Mouse (Mus musculus): ENCODE measurements around the gene Lpo. TPM values are rescaled to one million over a fixed set of nuclear protein-coding genes. Genes with fewer than 3 reads are reported as not detected.
A peak's percentile ranks its signal among the peaks of the same experiment; 100 is the strongest.

The Lpo gene
- not detected for total RNA-seq (2021)
- long read RNA-seq, experiment 1, result 0 reads
- long read RNA-seq, experiment 2, result 0 reads

- DNase-seq, result no peak
Observed at GRCm38 (mm10) chr11:87828239-87828900, at the start of gene Lpo. Lpo (minus strand) TSS chr11:87828289.

DNA sequence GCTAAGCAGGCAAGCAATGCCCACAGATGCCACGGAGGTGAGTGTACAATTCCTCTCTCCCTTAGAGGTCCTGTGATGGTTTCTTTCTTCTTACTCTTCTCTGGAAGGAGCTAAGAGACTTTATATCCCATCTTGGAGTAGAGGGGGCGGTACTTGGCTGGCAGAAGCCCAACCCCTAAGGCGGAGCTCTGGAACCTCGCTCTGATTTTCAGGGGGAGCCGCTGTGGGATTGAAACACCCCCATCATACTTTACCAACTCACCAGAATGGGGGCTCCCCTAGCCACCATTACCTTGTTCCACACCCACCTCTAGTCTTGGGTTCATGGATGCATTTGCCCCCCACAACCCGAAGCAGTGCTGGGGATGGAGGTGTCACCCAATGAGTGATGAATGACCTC, 47.3 kb upstream of the Lpo start, which contains the start of gene Epx:
Gene Epx (minus strand): TSS at position 101 of the 400 bp plus-strand sequence.
- DNase-seq, result no peak

DNA sequence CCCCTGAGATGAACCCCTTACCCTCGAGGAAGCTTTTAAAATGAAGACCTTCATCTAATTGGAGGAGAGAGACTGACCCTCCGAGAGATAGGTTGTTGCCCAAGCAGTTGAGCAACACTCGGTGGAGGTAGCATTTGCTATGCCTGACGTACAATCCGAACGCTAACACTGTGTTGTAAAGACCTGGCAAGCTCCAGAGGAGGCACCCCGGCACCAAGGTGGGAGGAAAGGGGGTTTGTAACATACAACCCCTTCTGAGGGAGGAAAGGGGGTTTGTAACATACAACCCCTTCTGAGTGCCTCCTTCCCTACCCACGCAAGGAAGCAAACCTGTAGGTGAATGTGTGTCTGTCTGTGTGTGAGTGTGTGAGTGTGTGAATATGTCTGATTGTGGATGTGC, 43.7 kb upstream of the Lpo start:
- no peak for DNase-seq

DNA sequence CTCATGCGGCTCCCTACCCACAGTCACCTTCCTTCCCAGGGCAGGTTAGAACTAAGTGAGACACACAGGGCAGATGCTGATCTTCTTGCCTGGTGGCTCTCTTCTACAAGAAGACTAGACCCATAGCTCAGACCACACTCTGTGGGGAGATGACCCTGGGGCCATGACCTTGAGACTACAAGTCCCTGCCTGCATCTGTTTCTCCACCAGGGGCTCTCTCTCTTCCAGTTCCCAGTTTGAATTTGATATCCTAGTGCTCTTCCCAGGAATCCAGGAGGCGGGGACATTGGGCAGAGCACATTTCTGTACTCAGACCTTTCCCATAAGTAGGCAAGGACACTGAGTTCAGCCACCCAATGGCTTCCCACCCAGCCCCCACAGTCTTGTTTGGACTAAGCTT, 42.0 kb upstream of the Lpo start:
- DNase-seq, result no peak

- peak; percentile 18 to 26 for DNase-seq
Observed at GRCm38 (mm10) chr11:87866891-87867290, 38.8 kb upstream of the Lpo start.

DNA sequence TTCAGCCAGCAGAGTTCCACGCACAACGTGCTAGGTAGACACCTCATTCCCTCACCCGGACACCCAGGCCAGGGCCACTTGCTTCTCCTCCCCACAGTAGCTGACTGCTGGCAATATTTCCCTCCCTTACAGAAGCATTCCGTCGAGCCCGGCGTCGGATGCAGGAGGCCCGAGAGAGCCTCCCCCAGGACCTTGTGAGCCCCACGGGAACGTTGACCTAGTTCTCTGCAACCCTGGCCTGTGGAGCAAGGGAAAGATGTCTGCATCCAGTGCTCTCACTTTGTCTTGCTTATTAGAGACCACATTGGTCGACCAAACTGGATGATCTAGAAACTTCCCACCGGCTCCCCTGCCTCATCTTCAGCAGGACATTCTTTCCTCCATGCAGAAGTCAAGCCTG, 34.7 kb upstream of the Lpo start:
- DNase-seq, result no peak

- DNase-seq, result no peak
Observed at GRCm38 (mm10) chr11:87860426-87860825, 32.3 kb upstream of the Lpo start.

GRCm38 (mm10) chr11:87859273-87859672, 31.2 kb upstream of the Lpo start:
- no peak for DNase-seq

DNA sequence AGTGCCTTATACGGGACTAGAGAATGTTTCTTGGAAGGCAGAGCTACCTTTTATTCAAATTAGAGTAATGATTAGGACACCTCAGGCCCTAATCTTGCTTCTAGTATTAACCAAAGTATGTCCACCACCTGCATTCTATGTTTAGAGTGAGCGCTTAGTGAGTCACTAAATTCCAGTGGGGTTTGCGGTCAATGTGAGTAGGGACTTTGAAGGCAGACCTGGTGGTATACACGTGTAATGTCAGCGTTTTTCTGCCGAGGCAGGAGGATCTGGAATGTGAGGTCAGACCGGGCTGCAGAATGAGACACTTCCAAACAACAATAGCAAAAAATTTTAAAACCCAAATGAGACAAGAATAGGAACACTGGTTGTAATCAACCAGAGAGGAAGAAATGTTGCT, 26.5 kb upstream of the Lpo start:
- DNase-seq, result no peak

GRCm38 (mm10) chr11:87853597-87853954, 25.5 kb upstream of the Lpo start:
- DNase-seq, result peak; percentile 7

- peak; percentile 93 to 95 for DNase-seq
Observed at GRCm38 (mm10) chr11:87852690-87853596, 24.9 kb upstream of the Lpo start, which contains the start of gene Mks1. Mks1 (plus strand) TSS chr11:87853215.

DNA sequence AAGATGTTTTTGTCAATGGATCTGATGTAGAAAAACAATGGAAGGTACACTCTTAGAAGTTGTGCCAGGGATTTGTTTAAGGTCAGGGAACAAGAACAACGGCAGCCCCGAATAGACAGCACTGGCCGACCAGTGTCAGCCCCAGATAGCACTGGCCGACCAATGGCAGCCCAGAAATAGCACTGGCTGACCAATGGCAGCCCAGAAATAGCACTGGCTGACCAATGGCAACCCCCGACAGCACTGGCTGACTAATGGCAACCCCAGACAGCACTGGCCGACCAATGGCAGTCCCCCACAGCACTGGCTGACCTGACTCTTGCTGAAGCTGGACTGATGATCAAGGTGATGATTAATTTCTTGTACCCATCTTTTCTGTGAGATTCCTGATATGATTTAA, 19.8 kb upstream of the Lpo start:
- DNase-seq, result no peak

DNA sequence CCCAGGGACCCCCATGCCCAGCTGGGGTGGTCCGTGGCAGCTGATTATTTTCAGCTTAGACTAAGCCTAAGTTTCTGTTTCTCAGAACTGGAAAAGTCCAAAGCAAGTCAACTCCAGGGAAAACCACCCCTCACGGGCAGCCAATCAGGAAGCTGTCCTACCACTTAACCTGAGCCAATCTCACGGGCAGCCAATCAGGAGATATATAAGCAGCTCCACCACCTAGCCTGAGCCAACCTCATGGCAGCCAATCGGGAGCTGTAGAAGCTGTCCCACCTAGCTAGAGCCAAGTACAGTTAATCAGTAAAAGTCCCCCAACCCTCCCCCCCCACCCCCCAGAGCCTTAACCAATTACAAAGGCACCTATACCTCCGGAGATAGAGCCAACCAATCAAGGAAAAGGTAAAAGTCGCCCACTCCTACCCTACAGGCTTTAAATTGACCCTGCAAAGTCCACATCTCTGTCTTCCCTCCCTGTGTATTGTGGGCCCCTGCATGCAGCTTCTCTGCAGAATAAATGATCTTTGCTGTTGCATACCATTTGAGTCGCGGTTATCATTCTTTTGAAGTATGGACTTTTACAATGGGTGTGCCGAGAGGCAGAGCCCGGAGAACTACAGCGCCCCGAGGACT, 19.0 kb upstream of the Lpo start:
- DNase-seq, result no peak

DNA sequence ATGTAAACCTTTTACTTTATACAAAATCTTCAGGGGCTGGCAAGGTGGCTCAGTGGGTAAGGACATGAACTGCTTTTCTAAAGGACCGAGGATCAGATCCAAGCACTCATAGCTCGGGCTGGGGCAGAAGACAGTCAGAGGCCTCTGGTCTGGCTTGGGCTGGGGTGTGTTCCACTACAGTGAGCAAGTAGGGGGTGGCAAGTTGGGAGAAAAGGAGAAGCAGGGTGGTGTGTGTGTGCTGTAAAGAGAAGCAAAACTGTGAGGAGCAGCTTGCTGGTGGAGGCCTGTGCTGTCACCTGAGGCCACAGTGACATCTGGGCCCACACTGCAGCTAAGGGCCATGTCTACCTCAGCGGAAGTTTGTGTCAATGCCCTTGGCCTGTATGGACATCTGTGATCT, 13.3 kb upstream of the Lpo start:
- no peak for DNase-seq

- DNase-seq, result no peak
Observed at GRCm38 (mm10) chr11:87840676-87841075, 12.6 kb upstream of the Lpo start.

DNA sequence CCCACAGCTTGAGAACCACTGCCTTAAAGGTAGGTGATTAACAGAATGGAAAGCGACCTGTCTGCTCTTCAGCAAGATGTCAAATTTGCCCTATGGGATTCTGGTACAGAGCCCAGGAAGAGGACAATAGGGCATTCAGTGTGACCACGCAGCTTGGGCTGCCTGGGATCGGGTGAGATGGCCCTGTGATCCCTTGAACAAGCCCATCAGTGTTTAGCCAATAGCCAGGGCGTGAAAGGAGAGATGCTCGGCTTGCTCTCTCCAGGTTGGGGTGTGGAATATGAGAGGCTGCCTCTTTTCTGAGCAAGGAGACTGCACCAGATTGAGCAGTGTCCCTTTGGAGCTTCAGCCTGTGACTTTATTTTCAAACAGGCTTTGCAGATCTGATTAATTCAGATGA, 6.6 kb downstream of the Lpo start:
- no peak for DNase-seq

DNA sequence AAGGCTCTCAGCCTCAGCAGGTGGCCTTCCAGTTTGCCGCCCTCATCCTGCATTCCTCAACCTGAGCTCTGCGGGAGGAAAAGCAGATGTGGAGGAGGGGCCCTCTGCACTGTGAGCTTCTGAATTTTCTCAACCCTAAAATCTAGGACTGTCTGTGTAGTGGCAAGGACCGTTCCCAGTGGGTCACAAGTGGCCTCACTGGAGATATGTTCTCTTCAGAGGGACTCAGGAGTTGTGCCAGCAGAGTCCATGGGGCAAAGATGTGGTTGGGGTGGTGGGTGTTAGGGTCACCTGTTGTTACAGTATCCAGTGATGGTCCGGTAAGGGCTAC, 10.7 kb downstream of the Lpo start:
- DNase-seq, result no peak

DNA sequence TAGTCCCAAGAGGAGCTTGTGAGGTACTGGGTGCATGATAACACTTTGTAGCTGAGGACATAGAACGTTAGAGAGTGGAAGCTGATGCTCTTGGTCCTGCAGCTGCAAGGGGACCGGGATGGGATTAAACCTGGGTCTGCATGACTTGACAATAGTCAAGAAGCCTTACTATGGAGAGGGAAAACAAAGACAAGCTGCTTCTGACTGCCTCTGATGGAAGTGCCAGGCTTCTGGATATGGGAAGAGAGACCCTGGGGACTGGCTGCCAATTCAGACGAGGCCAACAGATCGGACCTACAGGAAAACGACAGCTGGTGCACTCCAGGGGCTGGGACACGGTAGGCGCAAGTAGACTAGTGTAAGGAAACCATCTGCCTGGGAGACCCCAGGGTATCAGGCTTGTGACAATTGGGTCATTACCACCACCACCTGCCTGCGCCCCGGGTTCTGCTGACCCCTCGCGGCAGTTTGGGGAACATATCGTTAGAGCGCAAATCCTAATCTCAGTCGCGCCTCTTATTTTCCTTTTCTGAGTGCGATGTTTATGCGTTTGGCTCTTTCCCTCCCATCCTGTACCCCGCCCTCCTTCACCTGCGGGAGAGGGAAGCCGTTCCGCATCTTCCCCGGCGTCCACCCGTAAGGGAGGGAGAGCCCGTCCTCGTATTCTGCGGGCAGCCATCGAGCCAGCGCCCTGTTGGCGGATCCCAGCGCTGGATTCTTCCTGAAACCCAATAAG, 11.2 kb downstream of the Lpo start:
- peak; percentile 31 to 51 for DNase-seq

DNA sequence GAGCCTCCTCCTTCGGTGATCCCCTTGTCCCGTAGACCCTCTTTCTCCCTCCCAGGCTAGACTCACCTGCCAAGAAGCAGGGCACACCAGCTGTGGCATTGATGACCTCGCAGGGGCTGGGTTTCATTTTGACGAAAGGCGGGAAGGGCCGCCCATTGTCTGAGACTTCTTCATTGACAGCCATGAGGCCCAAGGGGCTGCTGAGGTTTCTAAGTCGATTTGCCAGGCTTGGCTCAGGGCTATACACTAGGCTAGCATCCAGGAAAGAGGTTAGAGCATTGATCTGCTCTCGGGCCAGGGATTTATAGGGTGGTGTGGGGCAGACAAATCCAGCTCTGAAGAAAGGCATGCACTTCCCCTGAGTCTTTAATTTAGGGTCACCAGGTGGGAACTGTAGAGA, 13.3 kb downstream of the Lpo start:
- DNase-seq, result no peak

DNA sequence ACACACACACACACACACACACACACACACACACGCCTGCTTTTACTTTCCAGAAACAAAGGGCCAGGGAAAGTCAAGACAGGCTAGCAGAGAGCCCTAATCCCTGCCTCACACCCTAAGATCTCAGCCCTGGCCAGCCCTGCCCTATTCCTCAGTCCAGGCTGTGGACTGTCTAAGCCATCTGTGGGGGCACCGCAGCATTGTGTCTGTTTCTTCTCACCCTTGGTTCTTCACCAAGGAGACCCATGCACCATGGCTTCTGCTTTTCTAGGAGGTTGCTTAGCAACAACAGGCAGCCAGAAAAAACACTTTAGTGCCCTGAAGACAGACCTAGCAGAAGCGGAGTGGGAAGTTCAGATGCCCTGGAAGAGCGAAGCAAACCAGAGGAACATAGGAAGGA, 16.7 kb downstream of the Lpo start:
- no peak for DNase-seq

DNA sequence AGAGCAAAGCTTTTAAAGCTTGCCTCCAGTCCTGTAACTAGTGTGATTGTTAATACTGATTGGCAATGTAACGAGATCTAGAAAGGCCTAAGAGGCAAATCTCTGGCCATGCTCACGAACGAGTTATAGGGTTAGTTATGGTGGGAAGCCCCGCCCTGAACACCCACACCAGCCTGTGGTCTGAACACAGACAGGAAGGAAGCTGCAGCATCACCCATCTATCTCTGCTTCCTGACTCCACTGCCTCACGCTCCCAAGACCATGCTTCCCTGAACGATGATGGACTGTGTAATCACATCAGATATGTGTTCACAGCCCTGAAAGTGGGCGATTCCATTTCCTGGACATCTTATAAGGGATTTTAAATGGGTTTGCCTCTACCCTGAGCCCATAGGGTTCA, 19.9 kb downstream of the Lpo start:
- no peak for DNase-seq

GRCm38 (mm10) chr11:87807433-87807832, 20.7 kb downstream of the Lpo start:
- DNase-seq, result no peak
